ENCODE assay signal across 21 mouse cellular contexts in the genomic region with DNA sequence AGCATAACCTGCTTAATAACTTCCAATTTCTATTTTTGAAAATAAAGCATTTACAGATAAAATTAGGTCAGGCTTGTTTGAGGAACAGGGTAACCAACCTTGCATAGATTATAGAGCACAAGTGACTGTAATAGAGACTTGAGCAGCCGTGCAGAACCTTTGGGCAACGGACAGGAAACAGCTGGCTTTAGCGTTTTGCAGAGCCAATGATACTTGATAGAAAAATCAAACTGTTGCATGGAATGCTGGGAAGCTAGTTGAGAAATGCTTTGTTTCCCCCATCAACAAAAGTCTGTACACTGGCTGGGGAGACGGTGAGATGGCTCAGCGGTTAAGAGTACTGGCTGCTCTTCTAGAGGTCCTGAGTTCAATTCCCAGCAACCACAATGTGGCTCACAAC. TPM values are rescaled to one million over a fixed set of nuclear protein-coding genes. Genes with fewer than 3 reads are reported as not detected.
A peak's percentile ranks its signal among the peaks of the same experiment; 100 is the strongest.
DNase-seq lines count a peak whose midpoint lies in the region; TF ChIP-seq lines count a peak whose summit lies in the region.
"Had no signal": no experiment of that assay in that cellular context is flagged by ENCODE, and none has a peak within 500 bp of the region (broad histone marks: within the 10 kb centered on the region; RNA-seq: fewer than 3 reads in every experiment).

No protein-coding gene starts in this region.

- TF ChIP-seq RAD21 in CH12.LX (IDR thresholded peaks at IDR 0.05; ENCODE audit: low read depth, low read length), result no peak

- H3K9me3 ChIP-seq in CH12.LX (replicated peaks; ENCODE audit: low read length), result no peaks in the 10 kb centered on the region
- H3K9me3 ChIP-seq: embryonic facial prominence, embryonic 13.5 days; embryonic facial prominence, embryonic 15.5 days; forebrain, embryonic 10.5 days; forebrain, embryonic 12.5 days had no signal

- no peak for TF ChIP-seq POLR2A in CH12.LX (IDR thresholded peaks at IDR 0.05; ENCODE audit: low read depth, low read length)

- H3K4me1 ChIP-seq in CH12.LX (ENCODE audit: control insufficient read depth in 1 of 2, insufficient read depth in 2 of 2), result peaks cover 0 to 10% of the 10 kb centered on the region in 2 experiments; a peak in 1 of 4 replicates
- H3K4me1 ChIP-seq: embryonic facial prominence, embryonic 13.5 days; embryonic facial prominence, embryonic 15.5 days; forebrain, embryonic 10.5 days; forebrain, embryonic 12.5 days had no signal

- TF ChIP-seq EP300 in CH12.LX (IDR thresholded peaks at IDR 0.05; ENCODE audit: low read length), result no peak

- no peak overlapping the region for H3K4me3 ChIP-seq in CH12.LX (replicated peaks in 1 of 3; ENCODE audit: low read depth in 2 of 3, low read length in 2 of 3, poor library complexity in 1 of 3)
- H3K4me3 ChIP-seq: embryonic facial prominence, embryonic 13.5 days; embryonic facial prominence, embryonic 15.5 days; erythroblast, embryonic 14.5 days; forebrain, embryonic 10.5 days; forebrain, embryonic 12.5 days had no signal

- no peak overlapping the region for H3K27ac ChIP-seq in CH12.LX (ENCODE audit: insufficient read depth, low read depth)
- H3K27ac ChIP-seq: embryonic facial prominence, embryonic 13.5 days; embryonic facial prominence, embryonic 15.5 days; forebrain, embryonic 10.5 days; forebrain, embryonic 12.5 days had no signal

- no peak overlapping the region for H3K4me2 ChIP-seq in CH12.LX (ENCODE audit: insufficient read depth, low read depth, poor library complexity, severe bottlenecking)
- H3K4me2 ChIP-seq: embryonic facial prominence, embryonic 13.5 days; embryonic facial prominence, embryonic 15.5 days; forebrain, embryonic 12.5 days had no signal

- dilution Hi-C loops in CH12.LX (cut with MboI; ENCODE audit: extremely low pct_ligation_motif_present, extremely low pct_unique_long_range_greater_than_20kb, low sequenced_read_pairs), result no loop called here

- in situ Hi-C loops in CH12.LX (cut with MboI; ENCODE audit: low pct_ligation_motif_present, low pct_unique_long_range_greater_than_20kb, low sequenced_read_pairs), result no loop called here

- no peak overlapping the region for H3K9ac ChIP-seq in CH12.LX (ENCODE audit: insufficient read depth, low read depth)
- H3K9ac ChIP-seq: embryonic facial prominence, embryonic 13.5 days; embryonic facial prominence, embryonic 15.5 days; forebrain, embryonic 12.5 days had no signal

- no peaks in the 10 kb centered on the region for H3K36me3 ChIP-seq in CH12.LX (replicated peaks in 1 of 2; ENCODE audit: control insufficient read depth in 1 of 2, insufficient read depth in 1 of 2, low read length in 1 of 2)
- H3K36me3 ChIP-seq in splenic B cell, adult 2 months (ENCODE audit: control insufficient read depth, insufficient read depth, low read length, poor library complexity, severe bottlenecking), result no peaks in the 10 kb centered on the region
- H3K36me3 ChIP-seq: embryonic facial prominence, embryonic 13.5 days; embryonic facial prominence, embryonic 15.5 days; forebrain, embryonic 10.5 days; forebrain, embryonic 12.5 days had no signal

- no peaks in the 10 kb centered on the region for H3K79me2 ChIP-seq in CH12.LX (replicated peaks; ENCODE audit: control insufficient read depth, extremely low read depth, insufficient read depth, poor library complexity, severe bottlenecking)

- peak; percentile 29 to 30 for DNase-seq in spleen, postnatal 36 days (ENCODE audit: low spot score in 2 of 2)
- DNase-seq in spleen, adult 12 weeks (ENCODE audit: low spot score), result no peak
- DNase-seq in CH12.LX (ENCODE audit: extremely low read depth), result peak; percentile 33
- peak; percentile 60 for DNase-seq in splenic B cell, adult 2 months (ENCODE audit: low read depth, low spot score)
- no peak for DNase-seq in kidney, adult 18-20 months
- no peak for DNase-seq in layer of hippocampus, adult 9-10 months (ENCODE audit: low spot score)
- DNase-seq: adrenal gland, adult 2 months; adrenal gland, postnatal 10 days; adrenal gland, postnatal 25 days; cerebellum, adult 11 months; cerebellum, adult 18-20 months; cerebellum, adult 8-10 months; cerebellum, adult 9-11 months; cerebellum, postnatal 14 days; cerebellum, postnatal 36 days; embryo, embryonic 11 days had no signal

- TF ChIP-seq CTCF in CH12.LX (conservative IDR thresholded peaks at IDR 0.05 in 1 of 2, IDR thresholded peaks at IDR 0.05 in 1 of 2; ENCODE audit: low read depth in 2 of 2, low read length in 2 of 2), result no peak

- H3K27me3 ChIP-seq in CH12.LX (replicated peaks), result no peaks in the 10 kb centered on the region
- H3K27me3 ChIP-seq in splenic B cell, adult 2 months (ENCODE audit: control insufficient read depth, insufficient read depth, low read length, poor library complexity, severe bottlenecking), result no peaks in the 10 kb centered on the region
- H3K27me3 ChIP-seq: embryonic facial prominence, embryonic 13.5 days; embryonic facial prominence, embryonic 15.5 days; forebrain, embryonic 12.5 days had no signal

TF ChIP-seq in CH12.LX, 34 proteins besides CTCF, POLR2A, EP300 and RAD21:
- 0 out of 2 replicates have a peak, but pooled peaks have one; percentile 8 for TF ChIP-seq BHLHE40 (IDR thresholded peaks at IDR 0.05; ENCODE audit: low read depth, low read length)
- no peak for TF ChIP-seq RCOR1 (conservative IDR thresholded peaks at IDR 0.05; ENCODE audit: low read depth, low read length)
- TF ChIP-seq ZMIZ1 (IDR thresholded peaks at IDR 0.05; ENCODE audit: low read depth, low read length), result no peak
- no peak for TF ChIP-seq MAFK (IDR thresholded peaks at IDR 0.05; ENCODE audit: insufficient replicate concordance, low read length)
- 0 out of 2 replicates have a peak, but pooled peaks have one; percentile 17 for TF ChIP-seq ETS1 (conservative IDR thresholded peaks at IDR 0.05; ENCODE audit: low read depth, low read length)
- TF ChIP-seq TCF12 (IDR thresholded peaks at IDR 0.05; ENCODE audit: low read depth, low read length), result no peak

RNA-seq across cellular contexts. Expression of a gene that starts 20.5 kb away (rescaled TPM):
- total RNA-seq in CH12.LX (2012; rRNA removed) (22.9 and 25.6 TPM in 2 replicates), CH12.LX (2014; rRNA removed) (25.7 and 27.1 TPM in 2 replicates)
- 22.7 and 23.4 TPM in 2 replicates for polyA plus RNA-seq in CH12.LX (2012; ENCODE audit: insufficient read length, low read depth)

Comparison
In these comparisons a context has a peak if more than half of its experiments do, and no peak if none do; other contexts are left out.
1. DNase-seq: peak in spleen, postnatal 36 days (2 of 2), CH12.LX (single experiment) and splenic B cell, adult 2 months (single experiment); none in spleen, adult 12 weeks (single experiment), kidney, adult 18-20 months (single experiment) and layer of hippocampus, adult 9-10 months (single experiment).